Mouse (Mus musculus) embryonic facial prominence, embryonic 10.5 days (tissue): Measurements from ENCODE around the gene Lrrc4. TPM values are rescaled to one million over a fixed set of nuclear protein-coding genes. Genes with fewer than 3 reads are reported as not detected.
A peak's percentile ranks its signal among the peaks of the same experiment; 100 is the strongest.

Experiments
- DNase-seq: peaks from one replicate; pipeline ENCODE4 v3.0.0-alpha.2; 2017; ENCODE audit warnings: low spot score
- H3K27ac ChIP-seq: fragments of 300-500 bp; sonication (generic); replicated peaks from 2 replicates; pipeline ENCODE4 v1.5.1; 2016; ENCODE audit warnings: mild to moderate bottlenecking
- H3K27me3 ChIP-seq: fragments of 300-500 bp; sonication (generic); replicated peaks from 2 replicates; pipeline ENCODE4 v1.6.1; 2016; ENCODE audit warnings: low read depth, mild to moderate bottlenecking; ENCODE audit not compliant: poor library complexity, severe bottlenecking
- H3K36me3 ChIP-seq: fragments of 300-500 bp; sonication (generic); replicated peaks from 2 replicates; pipeline ENCODE4 v1.6.1; 2016; ENCODE audit warnings: mild to moderate bottlenecking, moderate library complexity
- H3K4me1 ChIP-seq: fragments of 300-500 bp; sonication (generic); 2 replicates; pipeline ENCODE4 v1.6.1; 2016
- H3K4me3 ChIP-seq: fragments of 300-500 bp; sonication (generic); 2 replicates; pipeline ENCODE4 v1.5.1; 2016; ENCODE audit warnings: mild to moderate bottlenecking, moderate library complexity
- H3K9me3 ChIP-seq: fragments of 300-500 bp; sonication (generic); 2 replicates; pipeline ENCODE4 v1.6.1; 2016; ENCODE audit warnings: mild to moderate bottlenecking
- WGBS: fragments of 180-500 bp; shearing (Covaris S2); methylation state at CpG from one replicate; pipeline ENCODE4 v1.1.7; 2016; 5-methylcytosine and 5-hydroxymethylcytosine counted together
- polyA plus RNA-seq: library from polyadenylated mRNA; unstranded; fragments of >200 nt; fragmentation: Nextera tagmentation; extraction: Ambion mirVana; gene quantifications from 2 replicates; pipeline ENCODE4 v1.2.1, GENCODE M21; 2016

The Lrrc4 gene
- polyA plus RNA-seq, 1 experiment from 2014 or later, result 0.79 TPM

DNA sequence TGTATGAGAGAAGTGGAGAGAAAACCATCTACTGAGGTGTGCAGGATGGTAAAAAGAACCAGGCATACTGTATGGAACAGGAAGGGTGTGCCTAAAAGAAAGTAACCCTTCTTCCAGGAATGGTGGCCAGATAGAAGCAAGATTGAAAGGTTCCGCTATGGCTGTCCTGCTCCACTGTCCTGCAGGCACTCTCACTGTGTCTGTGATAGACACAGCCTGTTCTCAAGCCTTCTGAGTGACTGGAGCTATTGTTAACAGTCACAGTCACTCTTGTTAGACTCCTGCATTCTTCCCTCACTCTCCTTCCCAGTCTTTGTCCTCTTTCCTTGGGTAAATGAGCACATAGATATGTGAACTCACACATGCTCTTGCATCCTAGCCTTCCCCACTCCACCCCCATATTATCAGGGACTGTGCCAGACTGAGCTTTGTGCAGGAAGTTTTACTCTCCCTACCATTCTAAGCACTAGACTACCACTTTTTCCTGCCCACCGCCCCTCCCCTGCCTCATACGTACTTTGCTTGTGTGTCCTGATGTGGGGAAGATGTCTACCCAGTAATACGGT is 48.4 kb downstream of the Lrrc4 start:
- no peak for DNase-seq
- Histone ChIP-seq H3K4me3 (no peak overlapping the region), H3K9me3 (no peaks in the 10 kb centered on the region), H3K36me3 (no peaks in the 10 kb centered on the region), H3K27ac (peak overlapping the region; percentile 35), H3K4me1 (peaks cover 16% of the 10 kb centered on the region), H3K27me3 (no peaks in the 10 kb centered on the region)
- 64% methylated on average over 4 of the region's 4 CpGs for WGBS

DNA sequence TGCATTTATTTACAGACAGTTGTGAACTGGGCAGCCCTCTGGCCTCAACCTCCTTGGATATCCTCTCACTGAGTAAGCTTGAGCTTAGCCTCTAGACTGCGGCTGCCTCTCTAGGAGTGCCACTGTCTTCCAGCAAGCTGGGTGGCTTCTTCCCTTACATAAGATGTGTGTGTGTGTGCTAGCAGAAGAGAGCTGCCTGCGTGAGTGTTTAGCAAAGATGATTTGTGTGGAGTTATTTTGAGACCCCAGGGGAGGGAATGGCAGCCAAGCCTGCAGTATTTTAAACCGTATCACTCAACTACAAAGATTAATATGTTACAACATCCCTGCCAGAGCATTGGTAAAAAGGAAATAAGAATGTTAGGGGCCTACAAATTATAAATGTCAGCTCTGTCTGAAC is 49.9 kb downstream of the Lrrc4 start:
- no peak overlapping the region for H3K27ac ChIP-seq
- WGBS, result 86% methylated on average over 3 of the region's 3 CpGs
- peaks cover 16% of the 10 kb centered on the region for H3K4me1 ChIP-seq
- no peaks in the 10 kb centered on the region for H3K36me3 ChIP-seq
- no peak for DNase-seq
- no peaks in the 10 kb centered on the region for H3K9me3 ChIP-seq
- H3K27me3 ChIP-seq, result no peaks in the 10 kb centered on the region
- no peak overlapping the region for H3K4me3 ChIP-seq

DNA sequence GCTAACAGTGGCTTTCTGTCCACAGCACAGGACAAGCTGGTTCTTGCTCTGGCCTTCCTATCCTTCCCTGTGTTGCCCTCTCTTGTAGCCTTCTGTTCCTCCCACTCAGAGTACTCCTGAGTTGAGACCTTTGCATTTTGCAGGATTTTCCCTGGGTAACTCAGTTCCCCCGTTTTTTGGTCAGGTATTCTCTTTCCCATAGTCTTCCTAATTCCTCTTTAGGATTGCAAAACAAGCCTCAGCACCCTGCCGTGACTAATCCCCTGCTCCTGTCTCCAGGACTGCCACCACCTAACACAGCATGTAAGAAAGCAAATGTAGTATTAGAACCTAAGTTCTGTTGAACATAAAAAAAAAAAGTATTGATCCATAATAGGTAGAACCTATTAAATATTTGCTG is 60.2 kb downstream of the Lrrc4 start:
- H3K4me1 ChIP-seq, result no peaks in the 10 kb centered on the region
- peaks cover 23% of the 10 kb centered on the region for H3K36me3 ChIP-seq
- no peak for DNase-seq
- H3K9me3 ChIP-seq, result no peaks in the 10 kb centered on the region
- WGBS, result 27% methylated on average over 2 of the region's 2 CpGs
- H3K27ac ChIP-seq, result no peak overlapping the region
- H3K4me3 ChIP-seq, result no peak overlapping the region
- no peaks in the 10 kb centered on the region for H3K27me3 ChIP-seq

DNA sequence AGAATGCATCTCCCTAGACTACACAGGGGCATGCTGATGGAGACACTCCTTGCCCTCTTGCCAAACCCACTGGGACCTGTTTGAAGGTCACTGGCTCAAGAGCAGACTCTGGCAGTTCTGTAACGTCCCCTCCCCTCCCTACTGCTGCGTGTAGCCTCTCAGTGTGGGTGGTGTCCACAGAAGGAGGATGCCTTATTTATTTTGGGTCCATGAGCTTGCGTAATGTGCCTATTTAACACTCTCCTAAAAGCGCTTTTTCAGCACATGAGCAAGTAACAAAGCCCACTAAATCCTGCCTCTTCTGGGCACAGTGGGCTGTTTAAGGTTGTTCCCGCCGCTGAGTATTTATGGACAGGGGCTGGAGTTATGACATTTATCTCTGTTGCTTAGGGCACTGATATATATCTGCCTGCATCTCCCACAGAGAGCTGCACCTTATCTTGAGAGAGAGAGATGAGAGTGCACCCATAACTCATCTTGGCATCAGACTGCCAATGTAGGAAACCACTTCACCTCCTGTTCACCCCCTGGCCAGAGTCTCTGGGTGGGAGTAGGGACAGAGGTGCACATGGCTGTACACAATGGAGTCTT is 63.6 kb downstream of the Lrrc4 start:
- H3K27me3 ChIP-seq, result no peaks in the 10 kb centered on the region
- H3K36me3 ChIP-seq, result peaks cover 20% of the 10 kb centered on the region
- no peak for DNase-seq
- no peaks in the 10 kb centered on the region for H3K9me3 ChIP-seq
- WGBS, result 92% methylated on average over 6 of the region's 6 CpGs
- no peak overlapping the region for H3K4me3 ChIP-seq
- H3K27ac ChIP-seq, result no peak overlapping the region
- H3K4me1 ChIP-seq, result no peaks in the 10 kb centered on the region

DNA sequence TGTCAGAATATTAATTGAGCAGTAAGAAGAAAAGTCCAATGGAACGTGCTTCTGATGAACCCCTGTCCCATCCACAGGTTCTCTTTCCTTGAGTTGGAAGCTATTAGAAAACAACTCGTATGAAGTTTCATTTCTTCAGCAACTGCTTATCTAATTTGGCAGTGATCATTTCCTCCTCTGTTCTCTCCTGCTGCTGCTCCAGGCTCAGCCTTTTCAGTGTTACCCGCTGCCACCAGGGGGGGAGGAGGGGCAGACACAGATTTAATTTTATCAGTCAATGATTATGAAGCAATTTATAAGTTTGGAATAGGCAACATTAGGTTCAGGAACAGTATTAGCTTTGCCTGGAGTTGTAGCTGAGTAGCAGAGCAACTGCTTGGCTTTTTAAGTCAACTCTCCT is 64.9 kb downstream of the Lrrc4 start:
- Histone ChIP-seq H3K4me1 (peaks cover 10% of the 10 kb centered on the region), H3K27me3 (no peaks in the 10 kb centered on the region), H3K27ac (no peak overlapping the region), H3K36me3 (peaks cover 20% of the 10 kb centered on the region), H3K4me3 (no peak overlapping the region), H3K9me3 (no peaks in the 10 kb centered on the region)
- WGBS, result 83% methylated on average over 3 of the region's 3 CpGs
- DNase-seq, result no peak

DNA sequence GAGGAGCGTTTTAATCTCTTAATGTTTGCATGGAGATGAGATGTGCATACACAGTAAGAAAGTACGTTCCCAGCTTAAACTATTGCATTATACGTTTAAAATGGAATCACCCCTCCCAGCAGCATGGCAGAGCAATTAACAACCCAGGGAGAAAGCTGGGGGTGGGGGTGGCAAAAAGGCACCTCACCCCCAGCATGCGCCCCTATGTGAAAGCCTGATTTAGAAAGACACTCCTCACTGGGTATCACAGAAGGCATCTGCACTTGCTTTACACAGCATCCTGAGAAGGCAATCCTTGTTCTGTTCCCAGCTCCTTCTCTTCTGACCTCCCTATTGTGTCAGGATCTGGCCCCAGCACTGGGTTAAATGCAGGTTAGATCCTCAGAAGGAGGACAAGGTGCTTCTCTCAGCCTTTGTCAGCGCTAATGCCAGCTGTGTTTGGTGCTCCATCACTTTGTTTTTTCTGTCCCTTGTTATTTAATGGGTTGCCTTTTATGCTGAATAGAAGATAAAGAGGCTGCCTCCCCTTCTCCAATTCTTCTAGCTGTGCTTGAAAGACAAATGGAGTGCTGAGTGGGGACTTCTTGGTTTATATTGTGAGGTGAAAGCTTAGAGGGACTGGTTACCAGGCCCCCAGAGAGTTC is 69.3 kb downstream of the Lrrc4 start:
- H3K36me3 ChIP-seq, result no peaks in the 10 kb centered on the region
- DNase-seq, result no peak
- no peak overlapping the region for H3K4me3 ChIP-seq
- WGBS, result 29% methylated on average over 5 of the region's 5 CpGs
- H3K9me3 ChIP-seq, result no peaks in the 10 kb centered on the region
- peaks cover 30% of the 10 kb centered on the region for H3K4me1 ChIP-seq
- H3K27ac ChIP-seq, result no peak overlapping the region
- H3K27me3 ChIP-seq, result no peaks in the 10 kb centered on the region

DNA sequence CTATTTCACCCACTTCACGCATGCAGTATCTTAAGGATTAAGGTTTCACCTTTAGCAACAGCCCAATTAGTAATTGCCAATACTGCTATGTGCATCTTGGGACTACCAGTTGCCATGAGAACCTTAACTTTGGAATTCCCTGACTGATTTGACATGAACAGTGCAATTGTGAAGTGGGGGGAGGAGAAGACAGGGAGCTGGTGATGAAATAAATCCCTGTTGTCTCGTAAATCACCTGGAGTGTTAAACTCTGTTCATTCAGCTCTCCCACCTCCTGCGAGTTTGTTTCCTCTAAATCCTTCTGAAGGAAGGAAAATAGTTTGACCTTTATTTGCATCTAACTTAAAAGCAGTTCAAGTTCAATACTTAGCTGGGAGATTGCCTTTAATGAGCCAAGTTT is 69.8 kb downstream of the Lrrc4 start:
- H3K27ac ChIP-seq, result no peak overlapping the region
- H3K4me3 ChIP-seq, result no peak overlapping the region
- H3K27me3 ChIP-seq, result no peaks in the 10 kb centered on the region
- H3K4me1 ChIP-seq, result peaks cover 32% of the 10 kb centered on the region
- no peaks in the 10 kb centered on the region for H3K9me3 ChIP-seq
- 48% methylated on average over 3 of the region's 3 CpGs for WGBS
- DNase-seq, result no peak
- no peaks in the 10 kb centered on the region for H3K36me3 ChIP-seq

DNA sequence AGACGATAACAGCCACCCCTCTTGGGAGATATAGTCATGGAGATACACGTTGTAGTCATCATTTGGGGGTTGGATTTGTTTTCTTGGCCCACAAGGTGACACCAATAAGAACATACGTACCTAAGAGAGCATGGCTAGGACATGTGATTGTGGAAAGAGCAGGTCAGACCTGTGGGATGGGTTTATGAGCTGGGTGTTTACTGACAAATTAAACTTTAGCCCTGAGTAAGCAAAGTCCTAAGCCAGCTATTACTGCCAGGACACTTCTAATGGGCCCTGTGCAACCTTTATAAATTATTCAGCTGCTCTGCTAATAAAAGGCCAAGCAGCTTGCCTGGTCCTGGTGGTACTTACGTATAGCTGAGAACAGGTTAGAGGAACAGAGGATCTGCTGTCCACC is 73.3 kb downstream of the Lrrc4 start:
- Histone ChIP-seq H3K4me1 (peaks cover 48% of the 10 kb centered on the region), H3K27ac (no peak overlapping the region), H3K4me3 (no peak overlapping the region), H3K27me3 (no peaks in the 10 kb centered on the region), H3K36me3 (no peaks in the 10 kb centered on the region), H3K9me3 (no peaks in the 10 kb centered on the region)
- DNase-seq, result no peak
- WGBS, result 87% methylated on average over 4 of the region's 4 CpGs

DNA sequence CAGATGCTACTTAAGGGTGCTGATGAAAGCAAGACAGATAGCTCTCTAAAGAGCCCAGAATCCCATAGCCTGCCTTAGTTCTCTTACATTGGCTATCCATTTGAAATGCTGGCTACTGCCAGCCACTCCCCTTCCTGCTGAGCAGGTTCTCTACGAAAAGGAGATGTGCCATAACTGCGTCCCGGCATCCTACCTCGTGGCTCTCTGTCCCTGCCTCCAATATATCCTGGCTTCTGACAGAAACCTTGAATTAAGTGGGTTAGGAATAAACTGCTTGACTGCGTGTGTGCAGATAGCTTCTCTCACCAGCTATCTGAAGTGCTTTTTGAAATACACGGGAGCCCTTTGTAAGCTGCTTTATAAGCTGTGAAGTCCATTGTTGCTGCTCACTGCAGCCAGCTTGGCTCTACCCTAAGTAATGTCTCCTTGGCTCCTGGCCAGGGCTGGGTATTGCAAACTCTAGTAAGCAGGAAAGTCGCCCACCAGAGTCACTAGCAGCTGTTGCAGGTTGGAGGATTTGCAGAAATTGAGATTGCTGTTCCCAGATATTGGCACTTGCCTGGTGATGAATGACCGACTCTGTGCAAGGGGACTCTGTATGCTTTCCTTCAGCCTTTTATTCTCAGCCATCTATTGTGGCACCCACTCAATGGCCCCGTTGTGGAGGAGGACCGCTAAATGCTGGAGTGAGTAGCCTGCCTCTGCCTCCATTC is 75.1 kb downstream of the Lrrc4 start:
- Histone ChIP-seq H3K4me1 (peaks cover 44% of the 10 kb centered on the region), H3K27ac (no peak overlapping the region; the same call in 1 of the 2 replicates), H3K4me3 (no peak overlapping the region), H3K27me3 (no peaks in the 10 kb centered on the region), H3K9me3 (no peaks in the 10 kb centered on the region), H3K36me3 (no peaks in the 10 kb centered on the region)
- DNase-seq, result no peak
- WGBS, result 76% methylated on average over 10 of the region's 10 CpGs

DNA sequence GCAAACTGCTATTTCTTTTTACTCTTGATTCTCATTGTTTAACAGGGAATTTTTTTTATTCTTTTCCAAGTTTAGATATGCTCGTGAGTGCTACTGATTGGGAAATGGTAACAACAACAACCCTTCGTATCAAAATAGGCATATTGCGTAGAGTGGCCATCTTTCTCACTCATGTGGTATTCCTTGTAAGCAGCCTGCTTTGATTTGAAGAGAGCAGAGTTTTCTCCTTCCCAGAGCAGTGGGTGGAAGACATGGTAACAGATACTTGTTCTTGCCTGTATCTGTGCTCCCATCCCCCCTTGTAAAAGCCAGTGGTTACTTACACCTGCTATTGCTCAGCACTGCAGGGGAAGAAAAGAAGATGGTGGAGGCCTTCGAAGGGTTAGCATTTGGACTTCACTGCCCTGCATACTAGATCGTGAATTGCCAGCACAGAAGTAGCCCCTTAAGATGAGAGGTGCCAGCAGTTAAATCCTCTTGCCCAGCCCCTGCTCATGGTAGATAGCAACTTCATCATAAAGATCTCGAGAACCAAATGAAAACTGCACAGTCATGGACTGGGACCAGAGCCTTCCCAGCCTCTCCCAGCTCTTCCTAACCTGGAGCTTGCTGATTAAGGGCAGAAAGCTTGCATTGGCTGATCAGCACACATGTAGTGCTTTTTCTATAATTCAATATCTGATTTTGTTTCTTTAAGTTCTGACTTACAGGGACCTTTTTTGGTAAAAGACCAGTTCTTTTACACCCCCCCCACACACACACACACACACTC is 77.2 kb downstream of the Lrrc4 start:
- no peaks in the 10 kb centered on the region for H3K9me3 ChIP-seq
- no peak for DNase-seq
- WGBS, result 86% methylated on average over 6 of the region's 6 CpGs
- H3K27ac ChIP-seq, result no peak overlapping the region
- H3K4me3 ChIP-seq, result no peak overlapping the region
- H3K27me3 ChIP-seq, result no peaks in the 10 kb centered on the region
- no peaks in the 10 kb centered on the region for H3K36me3 ChIP-seq
- peaks cover 26% of the 10 kb centered on the region for H3K4me1 ChIP-seq

DNA sequence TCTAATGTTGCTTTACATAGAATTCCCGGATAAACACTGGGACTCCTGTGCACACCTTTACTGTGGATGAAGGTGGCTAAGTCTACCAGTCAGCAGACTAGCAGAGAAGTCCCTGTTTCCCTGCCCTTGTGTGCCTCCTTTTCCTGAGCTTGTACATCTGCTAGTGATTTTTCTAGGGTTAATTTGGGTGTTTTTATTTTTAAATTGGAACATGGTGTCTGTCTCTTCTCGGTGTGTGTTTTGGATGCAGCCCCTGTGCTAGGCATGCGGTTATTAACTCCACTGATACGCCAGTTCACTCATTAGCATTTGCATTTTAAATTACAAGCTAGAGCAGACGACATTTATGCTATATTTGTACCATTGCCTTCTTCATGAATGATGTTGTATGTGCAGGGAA is 77.9 kb downstream of the Lrrc4 start:
- Histone ChIP-seq H3K36me3 (no peaks in the 10 kb centered on the region), H3K27me3 (no peaks in the 10 kb centered on the region), H3K27ac (no peak overlapping the region), H3K4me1 (peaks cover 26% of the 10 kb centered on the region), H3K4me3 (no peak overlapping the region), H3K9me3 (no peaks in the 10 kb centered on the region)
- no peak for DNase-seq
- WGBS, result 55% methylated on average over 5 of the region's 5 CpGs

DNA sequence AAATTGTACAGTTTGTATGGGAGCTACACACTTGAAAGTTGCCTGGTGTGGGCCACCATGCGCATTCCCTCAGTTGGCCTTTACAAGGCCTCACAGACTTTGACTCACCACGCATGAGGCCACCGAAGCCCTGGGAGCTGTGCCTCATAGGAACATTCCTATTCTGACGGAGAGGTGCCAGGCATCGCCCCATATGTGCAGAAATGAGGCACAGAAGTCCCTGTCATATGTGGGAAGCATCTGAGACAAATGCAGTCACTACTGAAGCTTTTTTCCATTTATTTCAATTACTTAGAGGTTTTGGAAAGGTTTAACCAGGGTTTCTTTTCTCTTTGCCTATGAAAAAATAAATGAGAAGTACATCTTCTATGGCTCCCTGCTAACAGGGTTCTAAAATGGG is 78.3 kb downstream of the Lrrc4 start:
- 89% methylated on average over 5 of the region's 5 CpGs for WGBS
- no peak overlapping the region for H3K27ac ChIP-seq
- H3K4me1 ChIP-seq, result peaks cover 30% of the 10 kb centered on the region
- DNase-seq, result no peak
- no peak overlapping the region for H3K4me3 ChIP-seq
- no peaks in the 10 kb centered on the region for H3K27me3 ChIP-seq
- no peaks in the 10 kb centered on the region for H3K9me3 ChIP-seq
- H3K36me3 ChIP-seq, result no peaks in the 10 kb centered on the region
